Mouse (Mus musculus): ENCODE measurements around the gene Elfn1.

Elfn1 gene

DNA sequence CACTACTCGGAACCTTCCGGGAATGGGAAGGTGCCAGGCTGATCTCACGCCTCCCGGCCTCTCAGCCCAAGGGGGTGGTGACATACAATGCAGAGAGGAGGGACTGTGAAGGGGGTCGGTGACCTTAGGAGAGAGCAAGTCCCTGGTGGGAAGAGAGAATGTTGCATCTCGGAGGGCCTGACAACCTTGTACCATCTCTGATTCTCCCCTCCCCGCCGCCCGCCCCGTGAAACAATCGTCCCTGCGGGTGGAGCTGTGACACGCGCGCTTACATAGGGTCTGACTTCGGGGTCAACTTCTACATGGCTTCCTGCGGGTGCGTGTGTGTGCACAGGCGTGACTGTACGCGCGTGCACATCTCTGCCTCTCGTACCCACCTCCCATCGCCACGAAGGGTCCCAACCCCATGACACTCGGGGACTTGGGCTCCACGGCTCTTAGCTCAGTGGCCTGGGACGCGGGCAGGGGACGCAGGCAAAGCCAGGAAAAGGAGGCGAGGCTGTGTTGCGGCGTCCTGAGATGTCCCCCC lies at the start of gene Elfn1:
Gene Elfn1 (plus strand): TSS at position 230 of the 529 bp plus-strand sequence.
- no peak for DNase-seq (ENCODE audit: low read depth, low spot score)

DNA sequence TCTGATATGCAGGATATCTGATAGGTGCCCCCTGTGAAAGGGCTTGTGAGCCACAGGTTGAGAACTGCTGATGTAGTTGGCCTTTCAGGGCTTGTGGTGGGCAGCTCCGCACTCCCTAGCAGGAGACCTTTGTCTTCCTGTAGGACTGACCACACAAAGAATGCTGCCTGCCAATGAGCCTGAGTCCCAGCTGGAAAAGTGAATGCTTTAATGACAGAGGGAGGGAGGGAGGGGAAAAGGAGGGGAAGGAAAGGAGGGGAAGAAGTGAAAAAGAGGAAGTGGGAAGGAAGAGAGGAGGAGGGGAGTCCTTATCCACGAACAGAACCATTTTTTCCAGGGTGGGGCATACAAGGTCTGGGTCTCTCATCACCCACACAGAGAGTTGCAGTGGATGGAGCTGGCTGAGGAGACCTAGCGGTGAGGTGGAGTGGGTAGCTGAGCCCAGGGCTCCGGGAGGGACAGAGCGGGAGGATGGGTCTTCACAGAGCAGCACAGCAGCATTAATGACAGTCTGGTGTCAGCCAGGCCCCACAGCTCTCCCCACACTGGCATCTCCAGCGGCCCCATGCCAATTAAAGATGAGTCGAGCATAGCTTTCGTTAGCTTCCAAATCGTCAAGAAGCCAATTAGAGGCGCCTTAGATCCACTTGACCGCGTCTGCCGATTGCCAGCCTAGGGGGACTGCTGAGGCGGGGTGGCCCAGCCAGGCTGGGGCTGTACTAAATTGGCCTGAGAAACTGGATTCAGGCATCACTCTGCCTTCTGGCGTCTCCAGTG lies 47.2 kb upstream of the Elfn1 start:
- DNase-seq (ENCODE audit: low read depth, low spot score): no peak

DNA sequence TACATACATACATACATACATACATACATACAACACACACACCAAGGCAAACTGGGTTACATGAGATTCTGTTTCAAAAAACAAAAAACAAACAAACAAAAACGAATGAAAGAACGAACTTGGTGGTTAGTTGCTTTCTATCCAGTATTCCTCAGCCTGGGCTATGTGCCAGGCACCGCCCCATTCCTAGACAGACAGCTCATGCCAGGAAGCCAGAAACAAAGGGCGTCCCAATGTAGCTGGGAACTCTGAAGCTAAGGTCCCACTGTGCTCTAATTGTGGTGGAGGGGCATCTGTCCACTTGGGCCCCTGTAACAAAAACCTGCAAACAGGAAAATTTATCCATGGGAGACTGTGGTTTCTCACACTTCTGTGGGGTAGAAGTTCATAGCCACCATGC lies 45.0 kb upstream of the Elfn1 start:
- DNase-seq (ENCODE audit: low read depth, low spot score): no peak

DNA sequence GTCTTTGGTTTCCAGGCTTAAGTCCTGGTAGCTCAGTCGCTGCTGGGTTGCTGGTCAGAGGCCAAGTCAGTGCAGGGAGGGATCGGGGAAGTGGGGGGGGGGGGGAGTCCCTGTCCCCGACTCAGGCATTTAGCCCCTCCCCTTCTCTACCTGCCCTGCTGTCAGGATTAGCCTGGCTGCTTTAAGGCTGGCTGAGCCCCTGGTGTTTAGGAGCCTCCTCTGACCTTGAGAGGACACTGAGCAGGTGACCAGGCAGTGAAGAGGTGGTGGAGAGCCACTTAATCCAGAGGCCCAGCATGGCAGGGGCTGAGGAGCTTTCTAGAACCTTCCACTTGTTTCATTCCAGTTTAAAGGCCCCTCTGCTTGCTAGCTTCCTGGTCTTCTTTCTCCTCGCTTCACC lies 36.9 kb upstream of the Elfn1 start:
- DNase-seq (ENCODE audit: low read depth, low spot score): peak; percentile 76

DNA sequence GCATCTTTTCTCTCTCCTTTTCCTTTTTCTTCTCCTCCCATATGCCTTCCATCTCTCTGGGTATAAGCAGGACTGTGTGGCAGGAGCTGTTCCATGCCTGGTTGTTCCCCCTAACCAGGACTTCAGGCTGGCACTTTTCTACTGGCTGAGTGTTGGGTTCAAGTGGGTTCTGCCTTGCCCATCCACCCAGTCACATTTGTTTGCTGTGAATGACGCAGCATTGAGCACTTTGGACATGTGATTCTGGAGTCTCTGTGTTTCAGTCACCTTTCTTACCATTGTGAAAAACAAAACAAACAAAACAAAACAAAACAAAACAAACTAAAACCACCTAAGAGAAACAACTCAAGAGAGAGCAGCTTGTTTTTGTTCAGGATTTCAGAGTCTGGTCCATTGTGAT lies 36.2 kb upstream of the Elfn1 start:
- DNase-seq (ENCODE audit: low read depth, low spot score): no peak

DNA sequence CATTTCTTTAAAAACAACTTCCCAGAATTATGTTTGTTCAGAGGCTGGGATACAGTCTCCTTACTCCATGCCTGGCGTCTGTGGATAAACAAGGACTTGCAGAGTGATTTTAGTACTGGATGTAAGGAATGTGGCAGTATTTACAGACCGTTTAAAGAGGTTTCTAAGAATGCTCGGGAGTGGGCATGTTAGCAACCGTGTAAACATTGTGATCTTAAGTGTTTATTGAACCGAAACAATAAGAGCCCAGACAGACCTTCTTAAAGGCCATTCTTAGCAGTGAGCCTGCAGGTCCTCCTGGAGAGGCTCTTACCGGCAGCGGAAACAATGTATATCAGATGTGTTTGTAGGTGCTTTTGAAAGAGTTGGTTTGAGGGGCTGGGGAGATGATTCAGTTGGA lies 30.2 kb upstream of the Elfn1 start:
- no peak for DNase-seq (ENCODE audit: low read depth, low spot score)

DNA sequence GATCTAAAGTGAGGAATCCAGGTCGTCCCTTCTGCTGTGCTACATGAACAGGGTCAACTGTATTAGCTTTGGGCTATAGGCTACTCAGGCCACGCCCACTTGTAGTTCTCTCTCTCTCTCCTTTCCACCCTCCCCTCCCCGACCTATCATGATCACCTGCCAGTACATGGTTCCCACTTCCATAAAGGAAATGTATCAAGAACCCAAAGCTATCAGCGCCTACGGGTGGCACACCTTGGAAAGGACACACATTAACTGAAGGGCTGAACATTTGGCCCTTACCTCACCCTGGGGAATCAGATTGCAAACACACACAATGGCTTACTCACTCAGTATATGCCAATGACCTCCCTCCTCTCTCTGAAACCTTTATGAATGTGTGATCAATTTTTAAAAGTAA lies 28.0 kb upstream of the Elfn1 start:
- DNase-seq (ENCODE audit: low read depth, low spot score): no peak

DNA sequence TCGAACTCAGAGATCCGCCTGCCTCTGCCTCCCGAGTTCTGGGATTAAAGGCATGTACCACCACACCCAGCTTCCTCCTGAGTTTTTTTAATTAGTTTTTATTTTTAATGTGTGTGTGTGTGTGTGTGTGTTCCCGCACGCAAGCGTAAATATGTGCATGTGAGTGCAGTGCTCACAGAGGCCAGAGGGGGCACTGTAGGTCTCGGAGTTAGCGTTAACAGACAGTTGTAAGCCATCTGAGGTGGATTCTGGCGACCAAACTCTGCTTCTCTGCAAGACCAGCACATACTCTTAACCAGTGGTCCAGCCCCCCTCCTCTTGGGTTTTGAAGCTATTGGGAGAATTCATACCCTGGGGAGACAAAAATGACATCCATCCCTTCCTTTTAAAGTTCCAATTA lies 26.6 kb upstream of the Elfn1 start:
- no peak for DNase-seq (ENCODE audit: low read depth, low spot score)

DNA sequence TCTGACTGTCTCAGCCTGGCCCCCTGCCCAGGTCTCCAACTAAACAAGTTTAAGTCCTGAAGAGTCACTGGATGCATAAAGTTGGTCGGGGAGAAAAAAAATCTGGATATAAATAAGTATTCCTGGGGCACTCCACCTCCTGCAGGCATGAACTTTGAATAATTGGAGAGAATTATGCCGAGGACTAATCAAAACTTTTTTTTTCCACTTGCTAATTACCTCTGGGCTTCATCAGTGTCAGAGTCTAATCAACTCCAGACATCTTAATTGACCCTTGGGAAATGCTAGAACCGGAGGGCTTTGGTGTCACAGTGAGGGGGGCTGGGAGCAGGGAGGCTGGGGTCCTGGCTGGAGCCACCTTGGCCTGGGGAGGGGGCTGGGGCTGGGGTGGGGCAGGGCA lies 19.1 kb upstream of the Elfn1 start:
- DNase-seq (ENCODE audit: low read depth, low spot score): no peak

DNA sequence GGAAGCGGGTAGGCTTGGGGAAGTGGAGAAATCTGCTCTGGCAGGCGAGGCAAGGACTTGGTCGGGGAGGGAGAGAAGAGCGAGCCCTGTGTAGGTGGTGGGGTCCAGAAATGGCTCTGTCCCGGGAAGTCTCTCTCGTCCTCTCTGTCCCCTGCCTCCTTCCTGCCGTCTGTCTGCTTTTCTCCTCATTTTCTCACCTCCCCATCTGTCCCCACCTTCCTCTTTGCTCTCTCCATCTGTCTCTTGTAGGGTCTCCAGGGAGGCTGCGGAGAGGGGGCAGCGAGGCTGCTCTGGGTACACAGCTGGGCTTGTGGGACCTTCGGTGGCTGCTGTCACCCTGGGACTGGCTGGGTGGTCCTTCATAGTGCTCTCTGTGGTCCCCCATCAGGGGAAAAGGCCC lies 18.4 kb upstream of the Elfn1 start:
- DNase-seq (ENCODE audit: low read depth, low spot score): no peak

DNA sequence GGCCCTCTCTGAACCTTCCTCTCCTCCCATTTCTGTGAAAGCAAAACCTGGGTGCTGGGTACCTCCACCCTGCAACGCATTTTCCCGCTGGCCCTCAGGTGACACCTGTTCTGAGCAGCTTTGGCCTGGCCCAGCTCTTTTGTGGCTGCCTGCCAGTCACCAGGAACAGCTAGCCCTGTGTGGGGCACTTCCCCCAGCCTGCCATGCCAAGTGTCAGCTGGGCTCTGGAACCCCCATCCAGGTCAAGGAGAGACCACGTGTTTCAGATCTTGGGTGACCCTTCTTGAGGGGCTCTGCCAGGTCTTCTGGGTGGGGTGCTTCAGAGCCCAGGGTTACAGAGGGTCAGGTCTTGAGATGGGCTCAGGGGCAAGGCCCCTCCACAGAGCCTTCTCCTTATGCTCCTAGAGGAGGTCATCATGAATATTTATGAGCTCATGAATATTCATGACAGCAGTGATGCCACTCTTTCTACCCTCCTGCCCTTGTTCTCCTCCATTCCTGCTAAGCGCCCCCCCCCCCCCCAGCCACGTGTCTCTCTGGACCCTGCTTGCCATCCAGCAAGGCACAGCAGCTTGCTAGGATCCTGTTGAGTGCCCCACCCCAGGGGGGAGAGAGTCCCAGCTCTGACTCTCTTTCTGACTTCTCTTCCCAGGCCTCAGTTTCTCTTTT lies 15.3 kb upstream of the Elfn1 start:
- no peak for DNase-seq (ENCODE audit: low read depth, low spot score)

DNA sequence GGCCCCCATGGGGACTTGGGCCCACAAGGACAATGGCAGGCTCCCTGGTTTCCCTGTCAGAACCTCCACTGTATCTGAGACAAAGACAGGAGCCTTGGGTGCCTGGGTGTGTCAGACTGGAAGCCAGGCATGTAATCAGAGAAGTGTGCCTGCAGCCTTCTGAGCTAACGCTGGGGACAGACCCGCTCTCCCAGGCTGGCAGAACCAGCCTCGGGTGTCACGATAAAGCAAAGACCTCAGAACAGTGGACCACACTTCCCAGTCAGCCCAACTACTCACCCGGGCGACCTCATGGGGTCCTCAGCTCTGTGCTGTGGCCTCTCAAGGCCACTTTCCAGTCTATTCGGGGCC lies 14.8 kb upstream of the Elfn1 start:
- DNase-seq (ENCODE audit: low read depth, low spot score): no peak

DNA sequence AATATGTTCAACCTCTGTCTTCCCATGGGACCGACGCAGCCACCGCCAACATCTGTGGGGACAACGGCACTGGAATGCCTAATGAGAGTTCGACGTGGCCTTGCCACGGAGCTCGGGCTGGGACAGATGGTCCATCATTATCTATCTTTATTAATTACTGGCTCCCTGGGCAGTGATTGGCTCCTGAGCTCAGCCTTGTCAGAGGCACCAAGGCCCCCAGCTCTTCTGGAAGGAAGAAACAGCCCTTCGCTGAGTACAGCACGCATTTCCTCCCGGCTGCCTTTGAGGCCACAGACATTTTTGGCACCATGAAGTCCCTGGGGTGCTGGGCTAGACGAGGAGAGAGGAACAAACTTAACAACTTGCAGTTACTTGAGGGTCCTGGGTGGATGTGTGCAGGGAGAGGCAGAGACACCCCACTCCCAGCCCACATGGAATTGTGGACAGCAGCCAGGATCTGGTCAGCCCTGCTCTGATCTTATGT lies 13.7 kb upstream of the Elfn1 start:
- DNase-seq (ENCODE audit: low read depth, low spot score): no peak

DNA sequence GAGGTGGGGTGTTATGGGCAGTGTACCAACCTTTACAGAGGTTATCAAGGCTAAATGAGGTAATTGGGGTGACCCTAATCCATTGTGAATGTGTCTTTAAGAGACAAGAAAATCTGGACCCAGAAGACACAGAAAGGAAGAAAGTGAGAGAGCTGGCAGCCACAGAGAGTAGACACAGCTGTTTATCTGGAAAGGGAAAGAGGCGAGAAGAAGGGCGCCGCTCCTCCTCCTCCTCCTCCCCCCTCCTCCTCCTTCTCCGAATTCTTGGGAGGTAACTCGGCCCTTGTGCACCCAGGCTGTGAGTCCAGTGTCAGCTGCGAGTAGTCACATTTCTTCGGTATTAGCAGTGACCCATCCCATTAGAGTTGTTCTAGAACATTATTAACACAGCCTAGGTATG lies 8.7 kb upstream of the Elfn1 start:
- DNase-seq (ENCODE audit: low read depth, low spot score): no peak

DNA sequence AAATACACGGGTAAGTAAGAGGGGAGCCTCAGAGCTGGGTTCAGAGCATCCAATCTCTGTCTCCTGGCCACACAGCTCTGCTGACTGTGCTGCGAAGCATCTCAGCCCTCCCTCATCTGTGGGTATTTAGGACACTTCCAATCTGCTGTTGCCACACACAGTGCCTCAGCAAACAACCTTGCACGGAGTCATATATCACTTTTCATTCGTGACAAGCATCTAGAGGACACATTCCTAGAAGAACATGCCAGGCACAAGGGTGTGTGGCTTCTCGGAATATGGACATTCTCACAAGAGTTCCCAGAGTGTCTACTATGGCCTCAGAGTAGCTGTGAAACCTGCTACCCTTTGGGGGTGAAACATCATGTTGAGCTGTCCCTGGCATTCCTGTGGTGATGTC lies 2.6 kb upstream of the Elfn1 start:
- no peak for DNase-seq (ENCODE audit: low read depth, low spot score)

DNA sequence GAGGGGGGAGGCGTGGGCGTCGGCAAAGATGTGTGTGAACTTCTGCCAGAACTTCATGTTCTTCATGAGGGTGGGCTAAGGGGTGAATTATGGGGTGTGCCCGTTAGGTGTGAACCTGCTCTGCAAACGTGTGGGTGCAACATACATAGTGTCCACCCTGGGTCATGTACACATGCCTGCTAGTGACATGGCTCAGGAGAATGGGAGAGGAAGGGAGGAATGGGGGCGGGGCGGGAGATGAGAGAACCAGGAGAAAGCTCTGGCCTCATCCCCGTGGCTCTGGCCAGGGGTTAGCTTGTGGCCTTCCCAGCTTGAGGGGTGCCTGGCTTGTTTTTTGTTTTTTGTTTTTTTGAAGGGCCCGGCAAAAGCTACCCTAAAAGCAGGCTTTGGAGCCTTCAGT lies 1.2 kb upstream of the Elfn1 start:
- DNase-seq (ENCODE audit: low read depth, low spot score): no peak

DNA sequence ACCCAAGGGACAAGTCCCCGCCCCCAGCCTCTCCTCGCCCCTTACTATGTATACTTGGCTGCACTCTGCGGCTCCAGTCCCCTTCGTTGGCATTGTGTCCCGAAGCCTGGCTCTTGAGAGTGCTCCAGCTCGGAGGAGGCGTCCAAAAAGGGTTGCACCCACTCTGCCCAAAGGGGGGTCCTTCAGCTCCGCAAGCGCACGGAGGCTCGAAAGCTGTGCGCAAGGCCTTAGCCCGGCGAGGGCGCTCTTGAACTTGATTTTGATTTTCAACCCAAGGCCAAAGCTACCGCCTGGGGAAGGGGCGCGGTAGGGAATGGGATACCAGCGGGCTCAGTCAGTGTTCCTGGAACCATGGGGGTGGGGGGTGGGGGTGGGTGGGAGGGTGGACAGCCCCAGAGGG lies 502 bp upstream of the Elfn1 start:
- DNase-seq (ENCODE audit: low read depth, low spot score): no peak

DNA sequence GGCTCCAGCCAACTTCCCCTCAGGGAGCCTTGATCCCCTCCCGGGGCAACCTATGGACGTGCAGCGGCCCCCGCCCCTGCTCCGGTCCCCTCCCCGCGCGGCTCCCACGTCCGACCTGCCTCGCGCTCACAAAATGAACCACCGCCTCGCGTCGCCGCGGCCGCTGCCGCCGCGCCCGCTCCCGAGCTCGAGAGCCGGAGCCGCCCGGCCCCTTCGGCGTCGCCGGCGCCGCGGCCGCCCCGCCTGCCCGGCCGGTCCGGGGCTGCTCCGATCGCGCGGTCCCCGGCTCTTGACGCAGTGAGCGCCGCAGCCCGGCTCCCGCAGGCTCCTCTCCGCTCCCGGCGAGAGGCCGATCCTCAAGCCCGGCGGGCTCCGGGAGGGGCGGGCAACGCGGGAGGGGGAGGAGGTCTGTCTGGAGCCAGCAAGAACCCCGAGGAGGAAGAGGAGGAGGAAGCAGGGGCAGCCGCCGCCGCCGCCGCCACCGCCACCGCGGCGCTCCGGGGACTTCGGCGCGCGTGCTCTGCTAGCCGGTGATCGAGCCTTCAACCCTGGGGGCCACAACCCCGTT lies 584 bp downstream of the Elfn1 start:
- DNase-seq (ENCODE audit: low read depth, low spot score): no peak

DNA sequence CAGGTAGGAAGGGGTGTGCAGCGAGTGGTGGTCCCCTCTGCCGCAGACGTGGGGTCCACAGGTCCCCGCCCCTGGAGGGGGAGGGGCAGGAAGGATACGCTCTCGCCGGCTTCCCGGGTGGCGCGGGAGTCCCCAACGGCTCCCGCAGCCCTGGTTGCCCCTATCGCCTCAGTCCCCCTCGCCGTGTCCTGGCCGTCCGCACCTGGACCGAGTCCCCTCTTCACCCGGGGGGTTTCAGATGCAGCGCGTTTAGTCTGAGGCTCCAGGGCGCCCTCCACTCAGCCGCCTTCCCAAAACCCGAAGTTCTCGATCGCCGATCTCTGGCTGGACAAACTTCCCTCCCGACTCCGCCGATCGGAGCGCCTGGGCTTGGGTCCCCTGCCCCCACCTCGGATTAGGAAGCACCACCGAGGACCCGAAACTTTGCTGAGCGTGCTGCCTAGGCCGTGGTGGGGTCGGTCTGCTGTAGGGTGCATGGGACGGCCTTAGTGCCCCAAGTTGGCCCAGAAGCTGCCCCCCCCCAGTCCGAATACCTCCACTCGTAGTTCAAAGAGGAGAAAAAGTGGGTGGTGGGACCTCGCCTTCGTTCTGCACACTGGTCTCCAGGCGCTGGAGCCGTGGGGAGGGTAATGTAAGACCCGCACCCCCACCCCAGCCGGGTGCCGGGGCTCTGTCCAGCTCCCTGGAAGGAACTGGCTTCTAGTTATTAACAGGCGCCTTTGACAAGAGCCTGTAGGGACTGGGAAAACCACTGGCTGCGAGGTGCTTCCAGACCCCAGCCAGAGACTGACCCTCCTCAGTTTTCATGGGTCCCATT lies 1.3 kb downstream of the Elfn1 start:
- DNase-seq (ENCODE audit: low read depth, low spot score): no peak

DNA sequence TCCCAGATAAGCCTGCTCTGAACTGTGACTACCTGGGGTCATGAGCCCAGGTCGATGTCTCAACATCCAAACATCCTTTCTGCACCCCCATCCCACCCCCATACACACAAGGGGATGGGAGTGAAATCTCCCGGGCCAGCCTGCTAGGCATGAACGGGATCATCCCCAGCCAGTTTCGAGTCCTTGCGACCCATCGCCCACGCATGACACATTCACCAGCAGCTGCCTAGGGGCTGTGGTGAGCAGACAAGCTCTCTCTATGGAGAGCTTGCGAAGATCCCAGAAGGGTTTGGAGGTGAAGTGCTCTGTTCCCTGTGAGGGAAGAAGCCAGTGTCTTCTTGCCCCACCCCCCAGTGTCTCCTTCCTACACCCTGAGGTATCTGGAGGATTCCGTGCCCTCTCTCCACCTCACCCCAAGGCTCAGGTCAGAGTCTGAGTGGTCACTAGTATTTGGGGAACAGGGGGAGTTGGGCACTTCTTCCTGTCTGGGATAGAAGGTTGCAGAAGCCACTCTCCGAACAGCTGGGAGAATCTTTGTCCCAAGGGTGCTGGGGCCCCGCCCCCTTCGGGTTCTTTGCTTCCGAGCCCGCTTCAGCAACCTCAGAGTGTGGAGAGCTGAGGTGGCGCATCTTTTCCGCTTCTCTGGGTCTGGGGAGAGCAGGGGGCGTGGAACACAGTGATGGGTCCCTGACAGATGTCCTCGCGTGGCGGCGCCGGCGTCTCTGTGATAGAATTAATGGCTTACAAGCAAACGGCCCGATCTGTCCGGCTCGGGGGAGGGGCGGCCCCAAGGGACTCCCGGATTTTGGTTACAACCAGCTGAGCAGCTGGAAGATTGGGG lies 2.2 kb downstream of the Elfn1 start:
- no peak for DNase-seq (ENCODE audit: low read depth, low spot score)

DNA sequence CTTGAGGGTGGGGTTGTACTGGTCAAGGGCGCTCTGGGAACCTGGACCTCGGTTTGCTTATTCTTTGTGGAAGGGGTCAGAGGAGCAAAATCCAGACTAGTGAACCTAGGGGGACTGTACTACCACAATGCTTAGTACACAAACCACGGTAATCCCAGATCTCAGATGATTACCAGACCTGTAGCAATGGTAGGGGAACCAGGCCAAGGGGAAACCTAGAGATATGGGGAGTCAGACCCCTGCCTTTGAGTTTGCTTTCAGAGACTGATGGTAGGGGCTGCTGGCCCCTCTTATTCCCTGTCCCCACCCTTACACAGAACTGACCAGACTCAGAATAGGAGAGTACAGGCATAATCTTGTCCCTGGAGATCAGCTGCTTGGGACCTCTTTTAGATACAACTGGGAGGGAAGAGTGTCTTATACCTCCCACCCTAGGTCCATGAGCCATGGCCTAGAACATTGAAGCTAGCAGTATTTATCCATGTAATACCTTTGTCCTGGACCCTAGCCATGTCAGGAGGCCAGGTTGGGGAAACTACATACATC lies 3.1 kb downstream of the Elfn1 start:
- no peak for DNase-seq (ENCODE audit: low read depth, low spot score)

Data from retina, postnatal 7 days (tissue).